In genomic region chr11:52360471-52361277, GRCm38 (mm10) we compare ENCODE assay signal across 8 mouse cellular contexts. TPM values are rescaled to one million over a fixed set of nuclear protein-coding genes. Genes with fewer than 3 reads are reported as not detected.
DNase-seq lines count a peak whose midpoint lies in the region; ATAC-seq lines count a peak whose summit lies in the region.

Gene Vdac1 (plus strand): TSS chr11:52360860.

- ATAC-seq in embryonic facial prominence, embryonic 12.5 days (ENCODE audit: insufficient number of reproducible peaks, insufficient read depth, low FRiP score, low TSS enrichment): peak; percentile 88
- ATAC-seq in midbrain, embryonic 12.5 days (ENCODE audit: low FRiP score, low read depth): peak; percentile 94

- H3K4me1 ChIP-seq in embryonic facial prominence, embryonic 12.5 days: peaks cover 44% of the 10 kb centered on the region
- H3K4me1 ChIP-seq in limb, embryonic 10.5 days: peaks cover 56% of the 10 kb centered on the region
- peaks cover 36% of the 10 kb centered on the region for H3K4me1 ChIP-seq in midbrain, embryonic 12.5 days

- WGBS in embryonic facial prominence, embryonic 12.5 days: 0% methylated on average over 84 of the region's 84 CpGs
- WGBS in limb, embryonic 10.5 days: under 1% methylated on average over 84 of the region's 84 CpGs
- WGBS in midbrain, embryonic 12.5 days: under 1% methylated on average over 83 of the region's 84 CpGs

- no peaks in the 10 kb centered on the region for H3K27me3 ChIP-seq in embryonic facial prominence, embryonic 12.5 days
- no peaks in the 10 kb centered on the region for H3K27me3 ChIP-seq in limb, embryonic 10.5 days (ENCODE audit: low read depth, poor library complexity, severe bottlenecking)
- peaks cover 3% of the 10 kb centered on the region; the same call in 1 of the 2 replicates for H3K27me3 ChIP-seq in midbrain, embryonic 12.5 days

- peak within 1 kb of the TSS; percentile 92 for H3K4me3 ChIP-seq in embryonic facial prominence, embryonic 12.5 days
- H3K4me3 ChIP-seq in limb, embryonic 10.5 days: peak within 1 kb of the TSS; percentile 75
- peak within 1 kb of the TSS; percentile 88 for H3K4me3 ChIP-seq in midbrain, embryonic 12.5 days

- peak within 1 kb of the TSS; percentile 96 for H3K4me2 ChIP-seq in embryonic facial prominence, embryonic 12.5 days (replicated peaks)
- peak within 1 kb of the TSS; percentile 94 for H3K4me2 ChIP-seq in midbrain, embryonic 12.5 days (replicated peaks)

- no peaks in the 10 kb centered on the region for H3K36me3 ChIP-seq in embryonic facial prominence, embryonic 12.5 days
- H3K36me3 ChIP-seq in limb, embryonic 10.5 days: 0 out of 2 replicates have a peak, but pooled peaks cover 2% of the 10 kb centered on the region
- H3K36me3 ChIP-seq in midbrain, embryonic 12.5 days: no peaks in the 10 kb centered on the region

- no peaks in the 10 kb centered on the region for H3K9me3 ChIP-seq in embryonic facial prominence, embryonic 12.5 days
- no peaks in the 10 kb centered on the region for H3K9me3 ChIP-seq in limb, embryonic 10.5 days (replicated peaks)
- H3K9me3 ChIP-seq in midbrain, embryonic 12.5 days: no peaks in the 10 kb centered on the region

- peak within 1 kb of the TSS; percentile 90 for H3K27ac ChIP-seq in embryonic facial prominence, embryonic 12.5 days
- peak within 1 kb of the TSS; percentile 95 for H3K27ac ChIP-seq in limb, embryonic 10.5 days
- peak within 1 kb of the TSS; percentile 89 for H3K27ac ChIP-seq in midbrain, embryonic 12.5 days (replicated peaks)

- peak; percentile 80 for DNase-seq in 3T3-L1 (ENCODE audit: low read depth, low spot score)
- peak; percentile 93 to 96 for DNase-seq in adrenal gland, postnatal 36 days
- DNase-seq in heart, adult 11 months: peak; percentile 99
- peak; percentile 94 for DNase-seq in kidney, adult 18-20 months
- peak; percentile 89 for DNase-seq in limb, embryonic 10.5 days (ENCODE audit: low spot score)
- peak; percentile 92 for DNase-seq in skeletal muscle tissue, adult 2 months (ENCODE audit: low read depth, low spot score)

- H3K9ac ChIP-seq in embryonic facial prominence, embryonic 12.5 days: peak within 1 kb of the TSS; percentile 96
- H3K9ac ChIP-seq in midbrain, embryonic 12.5 days (replicated peaks): peak within 1 kb of the TSS; percentile 93

RNA-seq across cellular contexts. Expression of gene Vdac1, which starts in this region (rescaled TPM):
- total RNA-seq in adrenal gland, postnatal 36 days (2021): 100 to 1,000 TPM; 433 to 439 TPM
- polyA plus RNA-seq in embryonic facial prominence, embryonic 12.5 days (2016; fragmentation: Nextera tagmentation; extraction: Ambion mirVana): 218 and 222 TPM in 2 replicates
- polyA plus RNA-seq in limb, embryonic 10.5 days (2016; fragmentation: Nextera tagmentation; extraction: Ambion mirVana): 203 and 211 TPM in 2 replicates
- polyA plus RNA-seq in midbrain, embryonic 12.5 days (2016; fragmentation: Nextera tagmentation; extraction: Ambion mirVana): 211 and 216 TPM in 2 replicates

Comparison
In these comparisons a context has a peak if more than half of its experiments do, and no peak if none do; other contexts are left out.
1. Peak in every context shown above with its lines: DNase-seq, ATAC-seq, H3K4me3 ChIP-seq and H3K27ac ChIP-seq.